Mouse (Mus musculus): Measurements from ENCODE around the gene AA792892. TPM values are rescaled to one million over a fixed set of nuclear protein-coding genes. Genes with fewer than 3 reads are reported as not detected.
"Not testable (repeated sequence)": the region's sequence is repeated elsewhere in the genome, so short reads cannot be mapped to it uniquely, and the experiment has no call there.

Gene AA792892
- total RNA-seq (2021): not detected
- long read RNA-seq, experiment 1: 0 reads
- long read RNA-seq, experiment 2: 0 reads

GRCm38 (mm10) chr5:94339449-94339848 is at the start of gene AA792892:
AA792892 (plus strand) TSS chr5:94339749.
- DNase-seq (ENCODE audit: low spot score in 2 of 2): not testable (repeated sequence)

- DNase-seq (ENCODE audit: low spot score in 2 of 2): not testable (repeated sequence)
Measured at GRCm38 (mm10) chr5:94306696-94307095, 32.9 kb upstream of the AA792892 start, which contains the start of gene A430089I19Rik. A430089I19Rik (minus strand) TSS chr5:94306796.

- not testable (repeated sequence) for DNase-seq (ENCODE audit: low spot score in 2 of 2)
Measured at GRCm38 (mm10) chr5:94314135-94314534, 25.4 kb upstream of the AA792892 start, which contains the start of gene Gm6502. Gm6502 (plus strand) TSS chr5:94314435.

Other genes starting within 250 kb of the AA792892 start
- gene Gm3106, start 121.7 kb upstream of the AA792892 start, total RNA-seq (2021): not detected
- gene A430089I19Rik, start 33.0 kb upstream of the AA792892 start, total RNA-seq (2021): not detected
- not detected for gene Gm6502, start 25.3 kb upstream of the AA792892 start, total RNA-seq (2021)
- not detected for gene Gm7682, start 106.0 kb downstream of the AA792892 start, total RNA-seq (2021)
- not detected for gene Gm3139, start 186.5 kb downstream of the AA792892 start, total RNA-seq (2021)